Mouse (Mus musculus): Measurements from ENCODE around the gene Kif5a. TPM values are rescaled to one million over a fixed set of nuclear protein-coding genes. Genes with fewer than 3 reads are reported as not detected.

Kif5a gene
- polyA plus RNA-seq, 1 experiment from 2014 or later: 6.7 TPM

DNA sequence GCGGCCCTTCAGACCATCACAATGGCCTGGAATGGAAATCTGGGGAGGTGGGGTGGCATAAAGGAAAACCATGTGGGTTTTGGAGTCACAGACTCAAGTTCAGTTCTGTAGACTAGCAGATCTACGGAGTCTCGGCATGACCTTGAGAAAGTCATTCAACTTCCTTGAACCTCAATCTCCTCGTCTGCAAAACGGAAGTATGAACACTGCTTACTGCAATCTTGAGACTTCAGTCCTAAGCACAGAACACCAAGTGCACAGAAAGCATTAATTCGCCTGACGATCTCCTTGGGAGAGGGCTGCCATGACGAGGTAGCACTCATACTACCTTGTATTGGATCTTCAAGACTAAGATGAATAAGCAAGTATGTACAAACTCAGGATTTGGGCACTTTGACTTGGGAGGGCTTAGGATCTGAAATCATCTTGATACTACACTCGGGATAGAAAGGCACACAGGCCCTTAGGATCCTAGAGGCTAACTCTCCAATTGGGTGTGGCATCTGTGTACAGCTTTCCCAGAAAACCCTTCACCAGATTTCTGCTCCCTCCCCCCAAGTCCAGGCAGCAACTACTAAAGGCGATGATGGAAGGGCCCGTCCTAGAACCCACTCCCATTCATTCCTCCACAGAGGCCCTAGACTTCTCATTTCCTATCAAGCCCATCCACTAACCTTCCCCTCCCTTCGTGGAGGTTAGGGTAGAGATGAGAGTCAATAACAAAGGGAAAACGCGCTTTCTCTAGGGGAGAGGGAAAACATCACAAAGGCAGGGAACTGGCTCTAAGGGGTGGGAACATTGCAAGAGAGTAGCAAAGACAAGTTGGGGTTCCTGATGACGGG, 1.2 kb downstream of the Kif5a start:
- 65% methylated on average over 15 of the region's 15 CpGs for WGBS
- no peak for ATAC-seq (ENCODE audit: insufficient number of reproducible peaks, insufficient read depth, low FRiP score, low TSS enrichment, low read depth)
- Histone ChIP-seq H3K36me3 (no peaks in the 10 kb centered on the region), H3K27ac (no peak overlapping the region), H3K4me2 (peak overlapping the region; percentile 91), H3K9me3 (no peaks in the 10 kb centered on the region), H3K4me3 (peak overlapping the region; percentile 54), H3K27me3 (peaks cover 34% of the 10 kb centered on the region), H3K9ac (peak overlapping the region; percentile 70), H3K4me1 (peaks cover 14% of the 10 kb centered on the region)

DNA sequence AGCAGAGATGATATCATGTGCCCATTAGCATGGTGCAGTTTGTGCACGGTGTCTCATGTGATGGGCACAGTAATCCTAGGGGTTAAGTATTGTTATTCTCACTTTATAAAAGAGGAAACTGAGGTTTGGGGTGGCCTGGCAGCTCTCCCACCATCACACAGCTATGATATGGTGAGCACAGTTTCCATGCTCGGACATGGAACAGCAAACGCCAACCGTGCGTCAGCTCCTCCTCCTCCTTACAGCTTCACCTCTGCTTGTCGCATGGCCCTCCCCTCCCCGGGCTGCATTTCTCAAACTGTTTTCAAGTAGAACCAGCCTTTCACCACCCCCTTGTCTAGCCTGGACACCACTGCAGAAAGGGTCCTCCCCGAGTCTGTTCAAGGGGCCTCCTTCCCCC, 4.7 kb downstream of the Kif5a start:
- Histone ChIP-seq H3K4me3 (no peak overlapping the region), H3K4me1 (peaks cover 12% of the 10 kb centered on the region), H3K36me3 (no peaks in the 10 kb centered on the region), H3K9me3 (no peaks in the 10 kb centered on the region), H3K27me3 (peaks cover 22% of the 10 kb centered on the region), H3K9ac (no peak overlapping the region), H3K27ac (no peak overlapping the region), H3K4me2 (no peak overlapping the region)
- WGBS: 73% methylated on average over 8 of the region's 8 CpGs
- no peak for ATAC-seq (ENCODE audit: insufficient number of reproducible peaks, insufficient read depth, low FRiP score, low TSS enrichment, low read depth)

DNA sequence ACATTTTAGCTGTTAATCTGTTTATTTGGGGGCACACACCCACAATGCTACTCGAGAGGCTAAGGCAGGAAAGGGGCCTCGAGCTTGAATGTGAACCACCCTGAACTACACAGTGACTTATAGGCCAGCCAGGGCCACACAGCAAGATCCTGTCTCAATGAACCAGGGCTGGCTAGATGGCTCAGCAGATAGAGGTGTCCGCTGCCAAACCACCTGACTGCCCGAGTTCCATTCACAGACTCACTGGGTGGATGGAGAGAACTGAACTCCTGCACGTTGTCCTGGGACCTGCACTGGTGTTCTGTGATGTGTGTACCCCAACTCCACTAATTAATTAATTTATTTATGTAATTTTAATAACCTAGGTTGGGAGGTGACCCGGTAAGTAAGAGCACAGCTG, 5.4 kb downstream of the Kif5a start:
- WGBS: 79% methylated on average over 6 of the region's 6 CpGs
- ATAC-seq (ENCODE audit: insufficient number of reproducible peaks, insufficient read depth, low FRiP score, low TSS enrichment, low read depth): no peak

DNA sequence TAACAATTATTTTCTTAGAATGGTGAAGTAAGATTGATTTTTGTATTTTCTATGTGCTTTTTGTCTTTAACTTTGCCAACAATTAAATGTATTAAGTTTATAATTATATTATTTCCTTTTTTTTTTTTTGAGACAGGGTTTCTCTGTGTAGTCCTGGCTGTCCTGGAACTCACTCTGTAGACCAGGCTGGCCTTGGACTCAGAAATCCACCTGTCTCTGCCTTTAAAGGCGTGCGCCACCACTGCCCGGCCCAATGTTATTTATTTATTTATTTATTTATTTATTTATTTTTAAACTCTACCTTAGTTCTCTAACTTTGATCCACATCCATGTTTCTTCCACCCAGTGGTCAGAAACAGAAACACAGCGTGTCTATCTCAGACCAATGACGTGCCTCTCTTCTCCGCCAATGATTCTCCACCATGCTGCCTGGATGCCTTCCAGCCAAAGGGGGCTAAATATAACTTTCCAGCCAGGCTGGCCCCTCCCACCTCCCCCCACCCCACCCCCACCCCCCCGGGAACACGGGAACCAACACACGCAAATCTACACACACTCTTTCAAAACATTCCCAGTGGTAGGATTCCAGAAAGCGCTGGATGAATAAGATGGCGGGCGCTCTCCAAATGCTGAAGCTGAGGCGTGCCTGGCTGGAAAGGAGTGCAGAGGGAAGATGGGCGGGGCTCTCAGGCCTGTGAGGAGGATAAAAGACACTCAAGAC, 7.4 kb downstream of the Kif5a start:
- Histone ChIP-seq H3K4me3 (no peak overlapping the region), H3K9me3 (no peaks in the 10 kb centered on the region), H3K27ac (no peak overlapping the region), H3K36me3 (no peaks in the 10 kb centered on the region), H3K27me3 (no peaks in the 10 kb centered on the region), H3K4me1 (no peaks in the 10 kb centered on the region), H3K9ac (no peak overlapping the region), H3K4me2 (no peak overlapping the region)
- 18% methylated on average over 14 of the region's 14 CpGs for WGBS
- ATAC-seq (ENCODE audit: insufficient number of reproducible peaks, insufficient read depth, low FRiP score, low TSS enrichment, low read depth): peak; percentile 59; the same call in 1 of the 2 replicates

More for the DNA sequence above, 5.4 kb downstream of the Kif5a start:
- Histone ChIP-seq H3K4me3 (no peak overlapping the region), H3K36me3 (no peaks in the 10 kb centered on the region), H3K4me1 (peaks cover 9% of the 10 kb centered on the region), H3K4me2 (no peak overlapping the region), H3K9me3 (no peaks in the 10 kb centered on the region), H3K9ac (no peak overlapping the region), H3K27ac (no peak overlapping the region), H3K27me3 (peaks cover 16% of the 10 kb centered on the region; the same call in 1 of the 2 replicates)

DNA sequence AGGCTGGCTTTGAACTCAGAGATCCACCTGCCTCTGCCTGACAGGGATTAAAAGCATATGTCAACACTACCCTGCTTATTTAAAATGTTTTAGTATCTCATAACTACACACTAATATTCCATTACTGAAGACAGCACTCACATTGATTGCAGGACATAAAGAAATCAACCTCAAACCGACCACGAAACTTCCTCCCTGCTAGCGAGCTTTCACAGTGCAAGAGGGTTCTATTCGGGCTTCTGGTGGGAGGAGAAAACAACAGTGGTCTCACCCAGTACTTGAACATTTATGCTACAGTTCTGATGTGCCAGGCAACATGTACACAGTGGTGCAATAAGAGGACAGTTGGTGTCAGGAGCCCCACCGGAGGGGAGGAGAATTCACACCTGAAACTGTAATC, 12.3 kb downstream of the Kif5a start:
- H3K4me2 ChIP-seq: no peak overlapping the region
- 77% methylated on average over 5 of the region's 5 CpGs for WGBS
- no peak overlapping the region for H3K4me3 ChIP-seq
- no peaks in the 10 kb centered on the region for H3K4me1 ChIP-seq
- H3K27ac ChIP-seq: no peak overlapping the region
- peaks cover 6% of the 10 kb centered on the region; the same call in 1 of the 2 replicates for H3K36me3 ChIP-seq
- H3K27me3 ChIP-seq: no peaks in the 10 kb centered on the region
- no peak overlapping the region for H3K9ac ChIP-seq
- no peak for ATAC-seq (ENCODE audit: insufficient number of reproducible peaks, insufficient read depth, low FRiP score, low TSS enrichment, low read depth)
- H3K9me3 ChIP-seq: no peaks in the 10 kb centered on the region

DNA sequence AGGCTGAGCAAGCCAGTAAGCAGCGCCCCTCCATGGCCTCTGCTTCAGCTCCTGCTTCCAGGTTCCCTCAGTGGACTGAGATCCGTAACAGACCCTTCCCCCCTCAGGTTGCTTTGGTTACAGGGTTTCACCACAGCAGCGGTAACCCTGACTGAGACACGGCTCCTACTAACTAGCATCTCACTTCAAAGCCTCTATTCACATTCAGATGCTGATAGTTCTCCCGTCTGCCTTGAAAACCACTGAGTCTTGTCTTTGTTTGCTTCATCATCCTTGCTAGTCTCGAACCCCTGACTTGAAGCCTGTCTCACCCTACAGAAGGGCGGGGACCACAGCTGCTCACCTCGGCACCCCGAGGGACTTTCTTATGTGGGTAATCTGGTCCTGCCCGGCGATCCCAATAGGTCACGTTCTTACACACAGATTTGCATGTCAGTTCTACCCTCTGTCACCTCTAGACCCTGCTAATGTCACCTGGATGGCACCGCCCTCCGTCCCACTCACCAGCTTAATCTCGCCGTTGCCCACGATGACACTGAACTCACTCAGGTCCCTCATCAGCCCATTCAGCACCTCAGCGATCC, 24.8 kb downstream of the Kif5a start:
- no peak overlapping the region for H3K27ac ChIP-seq
- WGBS: 75% methylated on average over 18 of the region's 18 CpGs
- no peak overlapping the region for H3K9ac ChIP-seq
- no peak for ATAC-seq (ENCODE audit: insufficient number of reproducible peaks, insufficient read depth, low FRiP score, low TSS enrichment, low read depth)
- H3K27me3 ChIP-seq: no peaks in the 10 kb centered on the region
- peaks cover 46% of the 10 kb centered on the region for H3K36me3 ChIP-seq
- no peak overlapping the region for H3K4me2 ChIP-seq
- peaks cover 9% of the 10 kb centered on the region for H3K4me1 ChIP-seq
- H3K9me3 ChIP-seq: no peaks in the 10 kb centered on the region
- H3K4me3 ChIP-seq: no peak overlapping the region

DNA sequence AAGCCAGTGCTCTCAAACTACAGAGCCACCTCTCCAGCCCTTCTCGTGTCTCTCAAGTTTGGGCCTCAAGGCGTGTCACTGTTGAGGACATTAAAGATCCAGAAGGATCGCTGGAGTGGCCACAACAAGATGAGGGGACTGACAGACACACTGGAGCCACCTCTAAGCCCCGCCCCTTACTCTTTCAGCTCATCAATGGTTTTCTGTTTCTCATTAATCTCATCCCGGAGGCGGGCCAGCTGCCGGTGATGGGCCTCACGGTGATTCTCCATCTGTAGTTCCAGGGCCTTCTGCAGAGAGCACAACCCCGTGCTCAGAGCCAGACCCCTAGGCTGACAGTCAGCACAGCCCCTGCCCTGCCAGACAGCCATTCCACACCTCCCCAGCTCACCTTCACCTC, 26.6 kb downstream of the Kif5a start:
- Histone ChIP-seq H3K36me3 (peaks cover 31% of the 10 kb centered on the region), H3K4me3 (no peak overlapping the region), H3K9me3 (no peaks in the 10 kb centered on the region), H3K27me3 (no peaks in the 10 kb centered on the region), H3K27ac (no peak overlapping the region), H3K4me2 (no peak overlapping the region), H3K4me1 (peaks cover 9% of the 10 kb centered on the region), H3K9ac (no peak overlapping the region)
- no peak for ATAC-seq (ENCODE audit: insufficient number of reproducible peaks, insufficient read depth, low FRiP score, low TSS enrichment, low read depth)
- 10% methylated on average over 9 of the region's 9 CpGs for WGBS

DNA sequence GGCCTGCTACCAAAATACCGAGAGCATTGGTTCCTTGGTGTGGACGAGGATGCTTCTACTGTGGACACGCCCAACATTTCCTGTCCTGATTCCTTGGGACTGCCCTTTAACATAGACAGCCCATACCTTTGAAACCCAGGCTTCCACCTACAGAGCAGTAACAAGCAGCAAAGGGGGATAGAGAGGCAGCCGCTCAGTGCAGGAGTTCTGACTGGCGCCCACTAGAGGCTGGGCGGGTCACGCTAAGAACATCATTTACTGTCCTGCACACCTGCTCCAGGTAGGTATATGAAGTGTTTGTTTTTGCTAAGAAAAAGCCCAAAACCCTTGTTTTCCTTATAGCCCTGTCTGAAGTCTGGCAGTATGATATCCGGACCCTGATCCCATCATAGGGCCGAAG, 30.0 kb downstream of the Kif5a start:
- Histone ChIP-seq H3K9me3 (no peaks in the 10 kb centered on the region), H3K4me1 (peaks cover 9% of the 10 kb centered on the region), H3K27ac (no peak overlapping the region), H3K36me3 (0 out of 2 replicates have a peak, but pooled peaks cover 7% of the 10 kb centered on the region), H3K27me3 (no peaks in the 10 kb centered on the region), H3K9ac (no peak overlapping the region), H3K4me3 (no peak overlapping the region), H3K4me2 (no peak overlapping the region)
- 83% methylated on average over 9 of the region's 9 CpGs for WGBS
- no peak for ATAC-seq (ENCODE audit: insufficient number of reproducible peaks, insufficient read depth, low FRiP score, low TSS enrichment, low read depth)

DNA sequence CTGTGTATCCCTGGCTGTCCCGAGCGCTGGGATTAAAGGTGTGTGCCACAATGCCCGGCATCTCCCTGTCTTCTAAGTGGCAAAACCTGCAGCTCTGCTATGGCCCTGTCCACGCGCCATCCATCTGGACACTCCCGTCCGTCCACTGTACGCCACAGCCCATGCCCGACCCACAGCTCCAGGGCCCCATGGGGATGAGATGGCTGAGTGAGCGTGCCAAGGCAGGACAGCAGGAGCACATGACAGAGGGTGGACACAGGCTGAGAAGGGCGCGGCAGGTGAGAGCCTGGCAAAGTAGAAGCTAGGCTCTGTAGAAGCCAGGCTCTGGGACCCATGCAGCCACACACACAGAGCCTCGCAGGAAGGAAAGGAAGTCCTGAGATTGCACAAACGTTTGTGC, 31.4 kb downstream of the Kif5a start:
- 79% methylated on average over 14 of the region's 14 CpGs for WGBS
- Histone ChIP-seq H3K9ac (no peak overlapping the region), H3K4me3 (no peak overlapping the region), H3K27me3 (peaks cover 9% of the 10 kb centered on the region; the same call in 1 of the 2 replicates), H3K4me2 (no peak overlapping the region), H3K27ac (no peak overlapping the region), H3K36me3 (no peaks in the 10 kb centered on the region), H3K4me1 (peaks cover 5% of the 10 kb centered on the region), H3K9me3 (no peaks in the 10 kb centered on the region)
- ATAC-seq (ENCODE audit: insufficient number of reproducible peaks, insufficient read depth, low FRiP score, low TSS enrichment, low read depth): no peak

DNA sequence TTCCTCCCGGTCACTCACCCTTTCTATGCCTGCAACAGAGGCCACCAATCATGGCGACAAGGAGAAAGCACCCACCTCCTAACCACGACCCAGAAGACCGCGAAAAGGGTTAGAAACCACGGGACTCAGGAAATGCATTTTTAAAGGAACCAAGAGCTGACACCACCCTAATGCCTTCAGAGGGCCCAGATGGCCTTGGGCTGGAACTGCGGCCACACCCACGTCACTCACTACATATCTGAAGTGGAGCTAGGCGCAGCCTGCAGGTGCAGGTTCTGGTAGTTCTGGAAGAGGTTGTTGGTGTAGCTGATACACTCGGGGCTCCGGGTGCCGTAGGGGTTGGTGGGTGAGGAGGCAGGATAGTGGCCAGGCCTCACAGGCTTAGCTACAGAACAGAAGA, 32.5 kb downstream of the Kif5a start:
- Histone ChIP-seq H3K4me3 (no peak overlapping the region), H3K9me3 (no peaks in the 10 kb centered on the region), H3K27ac (no peak overlapping the region), H3K9ac (0 out of 2 replicates have a peak overlapping the region, but pooled peaks have one; percentile 36), H3K36me3 (no peaks in the 10 kb centered on the region), H3K27me3 (peaks cover 9% of the 10 kb centered on the region; the same call in 1 of the 2 replicates), H3K4me1 (peaks cover 3% of the 10 kb centered on the region; the same call in 1 of the 2 replicates), H3K4me2 (no peak overlapping the region)
- WGBS: 83% methylated on average over 12 of the region's 12 CpGs
- no peak for ATAC-seq (ENCODE audit: insufficient number of reproducible peaks, insufficient read depth, low FRiP score, low TSS enrichment, low read depth)

DNA sequence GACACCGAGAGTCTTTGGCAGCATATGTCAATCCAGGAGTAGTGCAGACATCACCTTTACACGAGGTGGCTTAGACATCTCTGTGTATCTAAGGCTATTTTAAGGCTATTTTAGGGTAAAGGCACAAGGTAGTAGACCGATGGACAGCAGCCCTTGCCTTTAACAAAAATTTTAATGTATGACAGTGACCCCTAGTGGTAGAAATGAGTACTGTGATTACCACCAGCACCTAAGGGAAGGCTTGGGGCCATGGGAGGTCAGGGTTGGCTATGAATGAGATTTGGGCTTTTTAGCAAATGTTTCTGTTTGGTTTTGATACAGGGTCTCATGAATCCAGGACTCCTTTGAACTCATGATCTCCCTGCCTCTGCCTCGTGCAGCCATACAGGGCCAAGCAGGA, 34.3 kb downstream of the Kif5a start:
- H3K4me1 ChIP-seq: peaks cover 7% of the 10 kb centered on the region; the same call in 1 of the 2 replicates
- no peak overlapping the region for H3K9ac ChIP-seq
- no peak overlapping the region for H3K4me2 ChIP-seq
- ATAC-seq (ENCODE audit: insufficient number of reproducible peaks, insufficient read depth, low FRiP score, low TSS enrichment, low read depth): no peak
- no peaks in the 10 kb centered on the region for H3K9me3 ChIP-seq
- no peaks in the 10 kb centered on the region for H3K36me3 ChIP-seq
- H3K27ac ChIP-seq: no peak overlapping the region
- no peak overlapping the region for H3K4me3 ChIP-seq
- WGBS: 19% methylated on average over 4 of the region's 4 CpGs
- H3K27me3 ChIP-seq: peaks cover 9% of the 10 kb centered on the region; the same call in 1 of the 2 replicates
